Mouse (Mus musculus) forebrain, embryonic 12.5 days (tissue): ENCODE data around the gene Sox1. TPM values are rescaled to one million over a fixed set of nuclear protein-coding genes. Genes with fewer than 3 reads are reported as not detected.

Source experiments
- ATAC-seq: fragments of 200-750 bp; cut with Nextera tagmentation; 2 replicates; pipeline ENCODE4 v1.8.0; 2017; ENCODE audit warnings: moderate TSS enrichment; ENCODE audit not compliant: low FRiP score
- H3K27ac ChIP-seq: fragments of 300-500 bp; sonication (generic); 2 replicates; pipeline ENCODE4 v1.5.1; 2016; ENCODE audit warnings: mild to moderate bottlenecking
- H3K27me3 ChIP-seq: fragments of 300-500 bp; sonication (generic); 2 replicates; pipeline ENCODE4 v1.6.1; 2016; ENCODE audit warnings: mild to moderate bottlenecking
- H3K36me3 ChIP-seq: fragments of 300-500 bp; sonication (generic); replicated peaks from 2 replicates; pipeline ENCODE4 v1.6.1; 2016; ENCODE audit warnings: mild to moderate bottlenecking
- H3K4me1 ChIP-seq: fragments of 300-500 bp; sonication (generic); 2 replicates; pipeline ENCODE4 v1.6.1; 2016
- H3K4me2 ChIP-seq: fragments of 300-500 bp; sonication (generic); 2 replicates; pipeline ENCODE4 v1.6.1; 2016; ENCODE audit warnings: mild to moderate bottlenecking, moderate library complexity
- H3K4me3 ChIP-seq: fragments of 300-500 bp; sonication (generic); replicated peaks from 2 replicates; pipeline ENCODE4 v1.5.1; 2016; ENCODE audit warnings: mild to moderate bottlenecking
- H3K9ac ChIP-seq: fragments of 300-500 bp; sonication (generic); 2 replicates; pipeline ENCODE4 v1.6.1; 2016; ENCODE audit warnings: mild to moderate bottlenecking
- H3K9me3 ChIP-seq: fragments of 300-500 bp; sonication (generic); 2 replicates; pipeline ENCODE4 v1.6.1; 2016
- WGBS: fragments of 180-500 bp; shearing (Covaris S2); methylation state at CpG from one replicate; pipeline ENCODE4 v1.1.7; 2016; 5-methylcytosine and 5-hydroxymethylcytosine counted together
- polyA plus RNA-seq: library from polyadenylated mRNA; unstranded; fragments of >200 nt; fragmentation: Nextera tagmentation; extraction: Ambion mirVana; gene quantifications from 2 replicates; pipeline ENCODE4 v1.2.1, GENCODE M21; 2016

Sox1 gene
- polyA plus RNA-seq, 1 experiment from 2014 or later = 9.6 TPM

GRCm38 (mm10) chr8:12402709-12403108 lies 7.6 kb downstream of the Sox1 start:
- Histone ChIP-seq H3K9ac (peak overlapping the region; percentile 86; the same call in 1 of the 2 replicates), H3K4me2 (peak overlapping the region; percentile 82), H3K9me3 (no peaks in the 10 kb centered on the region), H3K27ac (peak overlapping the region; percentile 97), H3K36me3 (no peaks in the 10 kb centered on the region; the same call in 1 of the 2 replicates), H3K4me1 (peaks cover 63% of the 10 kb centered on the region), H3K4me3 (peak overlapping the region; percentile 89; the same call in 1 of the 2 replicates), H3K27me3 (peaks cover 34% of the 10 kb centered on the region)
- ATAC-seq = no peak
- WGBS = 2% methylated on average over 9 of the region's 9 CpGs

- Histone ChIP-seq H3K4me3 (no peak overlapping the region), H3K9ac (no peak overlapping the region), H3K9me3 (no peaks in the 10 kb centered on the region), H3K27ac (no peak overlapping the region), H3K27me3 (peaks cover 42% of the 10 kb centered on the region), H3K4me2 (peak overlapping the region; percentile 28), H3K4me1 (peaks cover 44% of the 10 kb centered on the region), H3K36me3 (no peaks in the 10 kb centered on the region)
- 12% methylated on average over 10 of the region's 10 CpGs for WGBS
- 0 out of 2 replicates have a peak, but pooled peaks have one; percentile 60 for ATAC-seq
Observed at GRCm38 (mm10) chr8:12408020-12408419, 12.9 kb downstream of the Sox1 start.

GRCm38 (mm10) chr8:12409976-12410375 lies 14.9 kb downstream of the Sox1 start:
- H3K9me3 ChIP-seq = no peaks in the 10 kb centered on the region
- no peak overlapping the region for H3K27ac ChIP-seq
- peaks cover 24% of the 10 kb centered on the region for H3K27me3 ChIP-seq
- 56% methylated on average over 3 of the region's 3 CpGs for WGBS
- no peak for ATAC-seq
- H3K4me2 ChIP-seq = no peak overlapping the region
- no peak overlapping the region for H3K9ac ChIP-seq
- no peaks in the 10 kb centered on the region for H3K36me3 ChIP-seq
- H3K4me1 ChIP-seq = peaks cover 31% of the 10 kb centered on the region
- H3K4me3 ChIP-seq = no peak overlapping the region

- no peak for ATAC-seq
- no peaks in the 10 kb centered on the region; the same call in 1 of the 2 replicates for H3K4me1 ChIP-seq
- 89% methylated on average over 2 of the region's 2 CpGs for WGBS
- H3K4me3 ChIP-seq = no peak overlapping the region
- no peaks in the 10 kb centered on the region for H3K9me3 ChIP-seq
- no peak overlapping the region for H3K27ac ChIP-seq
- H3K27me3 ChIP-seq = no peaks in the 10 kb centered on the region
- H3K4me2 ChIP-seq = no peak overlapping the region
- no peak overlapping the region for H3K9ac ChIP-seq
- no peaks in the 10 kb centered on the region for H3K36me3 ChIP-seq
Observed at GRCm38 (mm10) chr8:12417056-12417455, 22.0 kb downstream of the Sox1 start.

- H3K4me1 ChIP-seq = peaks cover 5% of the 10 kb centered on the region
- no peak overlapping the region for H3K4me3 ChIP-seq
- H3K9ac ChIP-seq = no peak overlapping the region
- H3K27ac ChIP-seq = no peak overlapping the region
- H3K27me3 ChIP-seq = peaks cover 22% of the 10 kb centered on the region; the same call in 1 of the 2 replicates
- no peaks in the 10 kb centered on the region for H3K9me3 ChIP-seq
- ATAC-seq = no peak
- no peak overlapping the region for H3K4me2 ChIP-seq
- WGBS = 77% methylated on average over 2 of the region's 2 CpGs
- no peaks in the 10 kb centered on the region for H3K36me3 ChIP-seq
Observed at GRCm38 (mm10) chr8:12420537-12420936, 25.4 kb downstream of the Sox1 start.

- H3K4me2 ChIP-seq = no peak overlapping the region
- peaks cover 67% of the 10 kb centered on the region for H3K27me3 ChIP-seq
- H3K36me3 ChIP-seq = peaks cover 7% of the 10 kb centered on the region
- H3K4me3 ChIP-seq = no peak overlapping the region
- no peak for ATAC-seq
- 94% methylated on average over 8 of the region's 8 CpGs for WGBS
- no peak overlapping the region for H3K9ac ChIP-seq
- H3K9me3 ChIP-seq = no peaks in the 10 kb centered on the region
- no peak overlapping the region for H3K27ac ChIP-seq
- H3K4me1 ChIP-seq = peaks cover 46% of the 10 kb centered on the region
Observed at GRCm38 (mm10) chr8:12425906-12426305, 30.8 kb downstream of the Sox1 start.

- Histone ChIP-seq H3K36me3 (peaks cover 7% of the 10 kb centered on the region), H3K4me2 (no peak overlapping the region), H3K27me3 (peaks cover 76% of the 10 kb centered on the region), H3K9me3 (no peaks in the 10 kb centered on the region), H3K4me1 (peaks cover 60% of the 10 kb centered on the region), H3K9ac (no peak overlapping the region), H3K27ac (no peak overlapping the region), H3K4me3 (no peak overlapping the region)
- no peak for ATAC-seq
- WGBS = 75% methylated on average over 9 of the region's 9 CpGs
Observed at GRCm38 (mm10) chr8:12427346-12427745, 32.3 kb downstream of the Sox1 start.

- Histone ChIP-seq H3K4me2 (peak overlapping the region; percentile 19; the same call in 1 of the 2 replicates), H3K27me3 (peaks cover 75% of the 10 kb centered on the region), H3K4me3 (no peak overlapping the region), H3K4me1 (peaks cover 64% of the 10 kb centered on the region), H3K9ac (no peak overlapping the region), H3K9me3 (no peaks in the 10 kb centered on the region), H3K36me3 (peaks cover 7% of the 10 kb centered on the region), H3K27ac (peak overlapping the region; percentile 96)
- ATAC-seq = no peak
- 19% methylated on average over 26 of the region's 26 CpGs for WGBS
Observed at GRCm38 (mm10) chr8:12427886-12428799, 33.0 kb downstream of the Sox1 start.

- no peak for ATAC-seq
- Histone ChIP-seq H3K4me3 (no peak overlapping the region), H3K27ac (peak overlapping the region; percentile 96), H3K9me3 (no peaks in the 10 kb centered on the region), H3K4me1 (peaks cover 70% of the 10 kb centered on the region), H3K9ac (no peak overlapping the region), H3K27me3 (peaks cover 76% of the 10 kb centered on the region), H3K4me2 (peak overlapping the region; percentile 19; the same call in 1 of the 2 replicates), H3K36me3 (peaks cover 7% of the 10 kb centered on the region)
- 6% methylated on average over 5 of the region's 5 CpGs for WGBS
Observed at GRCm38 (mm10) chr8:12428931-12429330, 33.8 kb downstream of the Sox1 start.

GRCm38 (mm10) chr8:12429601-12430172 lies 34.6 kb downstream of the Sox1 start:
- H3K36me3 ChIP-seq = peaks cover 7% of the 10 kb centered on the region
- peaks cover 78% of the 10 kb centered on the region for H3K4me1 ChIP-seq
- H3K9ac ChIP-seq = no peak overlapping the region; the same call in 1 of the 2 replicates
- H3K27ac ChIP-seq = peak overlapping the region; percentile 96
- peaks cover 80% of the 10 kb centered on the region for H3K27me3 ChIP-seq
- H3K9me3 ChIP-seq = no peaks in the 10 kb centered on the region
- ATAC-seq = peak; percentile 11; the same call in 1 of the 2 replicates
- peak overlapping the region; percentile 71 for H3K4me2 ChIP-seq
- 4% methylated on average over 9 of the region's 9 CpGs for whole genome bisulfite sequencing
- no peak overlapping the region for H3K4me3 ChIP-seq

- peaks cover 73% of the 10 kb centered on the region for H3K27me3 ChIP-seq
- peak overlapping the region; percentile 63 for H3K9ac ChIP-seq
- peaks cover 82% of the 10 kb centered on the region for H3K4me1 ChIP-seq
- H3K27ac ChIP-seq = peak overlapping the region; percentile 96
- peak overlapping the region; percentile 71 for H3K4me2 ChIP-seq
- WGBS = under 1% methylated on average over 46 of the region's 46 CpGs
- no peaks in the 10 kb centered on the region for H3K9me3 ChIP-seq
- ATAC-seq = peak; percentile 88
- peak overlapping the region; percentile 39 for H3K4me3 ChIP-seq
- peaks cover 7% of the 10 kb centered on the region for H3K36me3 ChIP-seq
Observed at GRCm38 (mm10) chr8:12430173-12430899, 35.2 kb downstream of the Sox1 start.
